Mouse (Mus musculus) heart, postnatal 0 days (tissue): Measurements from ENCODE around the gene Gabarap. TPM values are rescaled to one million over a fixed set of nuclear protein-coding genes. Genes with fewer than 3 reads are reported as not detected.

Source experiments
- ATAC-seq: fragments of 200-750 bp; cut with Nextera tagmentation; 2 replicates; pipeline ENCODE4 v1.8.0; 2017; ENCODE audit warnings: low read depth, moderate number of reproducible peaks, moderate library complexity; ENCODE audit not compliant: insufficient read depth
- DNase-seq: peaks from one replicate; pipeline ENCODE4 v3.0.0-alpha.2; 2016; ENCODE audit warnings: low spot score
- H3K27ac ChIP-seq: fragments of 300-500 bp; sonication (generic); 2 replicates; pipeline ENCODE4 v1.5.1; 2014; ENCODE audit warnings: low read depth, mild to moderate bottlenecking
- H3K27me3 ChIP-seq: fragments of 300-500 bp; sonication (generic); 2 replicates; pipeline ENCODE4 v1.6.1; 2014; ENCODE audit warnings: low read length, mixed read lengths; ENCODE audit not compliant: control insufficient read depth, insufficient read depth
- H3K36me3 ChIP-seq: fragments of 300-500 bp; sonication (generic); replicated peaks from 2 replicates; pipeline ENCODE4 v1.6.1; 2014; ENCODE audit warnings: low read length, mixed read lengths; ENCODE audit not compliant: control insufficient read depth, insufficient read depth
- H3K4me1 ChIP-seq: fragments of 300-500 bp; sonication (generic); 2 replicates; pipeline ENCODE4 v1.6.1; 2014; ENCODE audit warnings: antibody characterized with exemption; ENCODE audit not compliant: control insufficient read depth, insufficient read depth
- H3K4me2 ChIP-seq: fragments of 300-500 bp; sonication (generic); 2 replicates; pipeline ENCODE4 v1.6.1; 2014; ENCODE audit warnings: low read depth, mild to moderate bottlenecking, low read length, moderate library complexity
- H3K4me3 ChIP-seq: fragments of 300-500 bp; sonication (generic); 2 replicates; pipeline ENCODE4 v1.5.1; 2014; ENCODE audit warnings: low read depth, low read length
- H3K9ac ChIP-seq: fragments of 300-500 bp; sonication (generic); replicated peaks from 2 replicates; pipeline ENCODE4 v1.6.1; 2014; ENCODE audit warnings: low read depth, low read length, mixed read lengths
- H3K9me3 ChIP-seq: fragments of 300-500 bp; sonication (generic); replicated peaks from 2 replicates; pipeline ENCODE4 v1.6.1; 2016; ENCODE audit warnings: low read length; ENCODE audit not compliant: control insufficient read depth
- CTCF ChIP-seq: IDR thresholded peaks from 2 replicates; pipeline ENCODE4 v1.5.1; 2016; ENCODE audit warnings: antibody characterized with exemption, control low read depth, low read depth
- EP300 ChIP-seq: IDR thresholded peaks from 2 replicates; pipeline ENCODE4 v1.6.1; 2016; ENCODE audit warnings: antibody characterized with exemption, low read depth
- WGBS: fragments of 180-500 bp; shearing (Covaris S2); extraction: QIAGEN DNeasy Blood & Tissue Kit; methylation state at CpG from one replicate; pipeline ENCODE4 v1.1.7; 2014; 5-methylcytosine and 5-hydroxymethylcytosine counted together
- polyA plus RNA-seq: library from polyadenylated mRNA; unstranded; fragments of >200 nt; fragmentation: Nextera tagmentation; extraction: Ambion mirVana; gene quantifications from 2 replicates; pipeline ENCODE4 v1.2.1, GENCODE M21; 2015
- total RNA-seq: library from RNA; depleted of rRNA; stranded (reverse); fragments of >200 nt; gene quantifications from 2 replicates; pipeline ENCODE4 v1.2.3, GENCODE M21; 2014; ENCODE audit warnings: low replicate concordance

Gene Gabarap
- total and polyA plus RNA-seq, 2 experiments from 2014 or later = 305 to 472 TPM

- no peak overlapping the region for H3K27ac ChIP-seq
- DNase-seq = no peak
- 2% methylated on average over 59 of the region's 59 CpGs for WGBS
- H3K4me3 ChIP-seq = peak overlapping the region; percentile 44
- no peak for TF ChIP-seq CTCF
- no peak for TF ChIP-seq EP300
- H3K9ac ChIP-seq = peak overlapping the region; percentile 18; the same call in 1 of the 2 replicates
- H3K4me2 ChIP-seq = peak overlapping the region; percentile 65
- H3K4me1 ChIP-seq = 0 out of 2 replicates have a peak, but pooled peaks cover 10% of the 10 kb centered on the region
- H3K36me3 ChIP-seq = peaks cover 28% of the 10 kb centered on the region
- peaks cover 52% of the 10 kb centered on the region for H3K27me3 ChIP-seq
- H3K9me3 ChIP-seq = no peaks in the 10 kb centered on the region
- peak; percentile 8; the same call in 1 of the 2 replicates for ATAC-seq
Measured at GRCm38 (mm10) chr11:69966006-69966859, 24.7 kb upstream of the Gabarap start.

DNA sequence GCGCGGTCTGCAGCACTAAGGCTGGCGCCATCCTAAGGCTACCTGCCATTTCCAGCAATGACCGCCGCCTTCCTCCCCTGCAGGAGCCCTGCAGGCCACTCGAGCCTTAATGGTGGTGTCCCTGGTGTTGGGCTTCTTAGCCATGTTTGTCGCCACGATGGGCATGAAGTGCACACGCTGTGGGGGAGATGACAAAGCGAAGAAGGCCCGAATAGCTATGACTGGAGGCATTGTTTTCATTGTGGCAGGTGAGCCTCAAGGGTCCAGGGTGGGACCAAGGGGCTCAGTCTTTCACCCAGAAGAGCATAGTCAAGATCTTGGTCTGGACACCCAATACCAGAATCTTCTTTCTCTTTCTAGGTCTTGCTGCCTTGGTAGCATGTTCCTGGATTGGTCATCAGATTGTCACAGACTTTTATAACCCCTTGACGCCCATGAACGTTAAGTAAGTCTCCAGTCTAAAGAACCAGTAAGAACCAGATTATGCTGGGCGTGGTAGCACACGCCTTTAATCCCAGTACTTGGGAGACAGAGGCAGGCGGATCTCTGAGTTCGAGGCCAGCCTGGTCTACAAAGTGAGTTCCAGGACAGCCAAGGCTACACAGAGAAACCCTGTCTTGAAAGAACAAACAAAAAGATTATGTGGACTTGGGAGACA lies 24.0 kb upstream of the Gabarap start:
- Histone ChIP-seq H3K9ac (peak overlapping the region; percentile 18; the same call in 1 of the 2 replicates), H3K4me3 (peak overlapping the region; percentile 44), H3K4me1 (0 out of 2 replicates have a peak, but pooled peaks cover 10% of the 10 kb centered on the region), H3K36me3 (peaks cover 31% of the 10 kb centered on the region), H3K27ac (no peak overlapping the region), H3K27me3 (peaks cover 46% of the 10 kb centered on the region), H3K9me3 (no peaks in the 10 kb centered on the region), H3K4me2 (peak overlapping the region; percentile 65)
- WGBS = 33% methylated on average over 17 of the region's 17 CpGs
- TF ChIP-seq CTCF (no peak), EP300 (no peak)
- DNase-seq (no peak), ATAC-seq (0 out of 2 replicates have a peak, but pooled peaks have one; percentile 41)

DNA sequence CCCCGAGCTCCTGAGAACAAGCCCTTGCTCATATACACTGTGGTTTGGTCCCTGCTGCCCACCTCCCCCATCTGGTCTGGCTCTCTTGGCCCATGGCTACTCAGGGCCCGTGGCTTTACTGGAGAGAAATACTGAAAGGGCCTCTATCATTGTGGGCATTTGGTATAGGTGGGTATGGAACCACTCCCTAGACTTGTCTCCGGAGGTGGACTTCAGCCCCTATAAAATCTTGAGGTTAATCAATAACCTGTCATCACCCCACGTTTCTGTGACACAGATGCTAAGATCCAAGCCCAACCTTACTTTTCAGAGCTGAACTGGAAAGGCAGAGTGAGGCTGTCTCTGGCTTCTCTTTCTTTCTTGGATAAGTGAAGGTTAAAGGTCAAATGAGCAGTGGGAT lies 22.1 kb upstream of the Gabarap start:
- no peaks in the 10 kb centered on the region for H3K9me3 ChIP-seq

GRCm38 (mm10) chr11:69970222-69970621 lies 20.7 kb upstream of the Gabarap start:
- Histone ChIP-seq H3K27ac (no peak overlapping the region), H3K9me3 (no peaks in the 10 kb centered on the region), H3K9ac (no peak overlapping the region), H3K27me3 (peaks cover 19% of the 10 kb centered on the region), H3K36me3 (peaks cover 62% of the 10 kb centered on the region), H3K4me2 (no peak overlapping the region), H3K4me3 (no peak overlapping the region), H3K4me1 (0 out of 2 replicates have a peak, but pooled peaks cover 10% of the 10 kb centered on the region)
- WGBS = 79% methylated on average over 6 of the region's 6 CpGs
- TF ChIP-seq CTCF = no peak
- no peak for ATAC-seq
- DNase-seq = no peak

More for the DNA sequence above, 22.1 kb upstream of the Gabarap start:
- 79% methylated on average over 4 of the region's 4 CpGs for WGBS
- peaks cover 48% of the 10 kb centered on the region for H3K36me3 ChIP-seq
- no peak overlapping the region for H3K4me3 ChIP-seq
- no peak overlapping the region for H3K27ac ChIP-seq
- TF ChIP-seq CTCF = no peak
- TF ChIP-seq EP300 = no peak
- H3K9ac ChIP-seq = no peak overlapping the region
- H3K4me2 ChIP-seq = no peak overlapping the region
- H3K27me3 ChIP-seq = peaks cover 33% of the 10 kb centered on the region
- DNase-seq (no peak), ATAC-seq (no peak)
- H3K4me1 ChIP-seq = 0 out of 2 replicates have a peak, but pooled peaks cover 10% of the 10 kb centered on the region

- no peak for DNase-seq
- Histone ChIP-seq H3K27ac (no peak overlapping the region), H3K27me3 (peaks cover 14% of the 10 kb centered on the region), H3K36me3 (peaks cover 68% of the 10 kb centered on the region), H3K4me2 (no peak overlapping the region), H3K4me3 (no peak overlapping the region), H3K9me3 (no peaks in the 10 kb centered on the region), H3K4me1 (0 out of 2 replicates have a peak, but pooled peaks cover 10% of the 10 kb centered on the region), H3K9ac (no peak overlapping the region)
- 80% methylated on average over 3 of the region's 3 CpGs for WGBS
- ATAC-seq = no peak
- TF ChIP-seq CTCF (no peak), EP300 (no peak)
Measured at GRCm38 (mm10) chr11:69970775-69971174, 20.2 kb upstream of the Gabarap start.
